Mouse (Mus musculus): ENCODE data around the gene 4930438A08Rik. TPM values are rescaled to one million over a fixed set of nuclear protein-coding genes. Genes with fewer than 3 reads are reported as not detected.
A peak's percentile ranks its signal among the peaks of the same experiment; 100 is the strongest.

4930438A08Rik gene
- polyA plus RNA-seq, 1 experiment from 2014 or later: 0.20 TPM

DNA sequence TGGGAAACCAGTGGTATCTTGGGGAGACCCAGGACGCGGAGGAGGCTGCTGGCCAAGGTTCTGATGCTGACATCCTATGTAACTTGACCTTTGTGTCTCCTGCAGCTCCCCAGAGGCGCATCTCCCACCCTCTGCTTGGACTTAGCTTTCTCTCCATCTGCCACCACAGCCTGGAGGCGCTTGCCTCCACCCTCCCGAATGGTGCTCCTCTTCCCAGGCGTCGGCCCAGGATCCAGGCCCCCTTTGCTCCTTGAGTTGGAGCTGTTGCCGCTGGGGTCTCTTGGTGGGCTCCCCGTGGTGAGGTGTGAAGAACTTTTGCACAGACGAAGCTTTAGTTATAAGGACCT is 56.5 kb downstream of the 4930438A08Rik start:
- H3K4me1 ChIP-seq (ENCODE audit: control insufficient read depth, insufficient read depth, low read length): no peaks in the 10 kb centered on the region
- DNase-seq (ENCODE audit: low spot score): no peak
- WGBS: 14% methylated on average over 10 of the region's 10 CpGs
- peak overlapping the region; percentile 66 for H3K4me2 ChIP-seq (ENCODE audit: low read depth, low read length)
- H3K4me3 ChIP-seq (ENCODE audit: low read depth, low read length): peak overlapping the region; percentile 72
- peak overlapping the region; percentile 71 for H3K9ac ChIP-seq (replicated peaks; ENCODE audit: low read length)
- no peaks in the 10 kb centered on the region; the same call in 1 of the 2 replicates for H3K36me3 ChIP-seq (replicated peaks; ENCODE audit: control insufficient read depth, insufficient read depth, low read depth, low read length)
- no peaks in the 10 kb centered on the region for H3K27me3 ChIP-seq (ENCODE audit: control insufficient read depth, insufficient read depth, low read length)
- ATAC-seq (replicated peaks; ENCODE audit: insufficient number of reproducible peaks, low FRiP score, low TSS enrichment, low read depth): no peak
- H3K9me3 ChIP-seq (replicated peaks; ENCODE audit: control insufficient read depth, low read length): no peaks in the 10 kb centered on the region
- H3K27ac ChIP-seq (replicated peaks; ENCODE audit: low read depth, low read length): no peak overlapping the region

- no peaks in the 10 kb centered on the region for H3K9me3 ChIP-seq (replicated peaks; ENCODE audit: control insufficient read depth, low read length)
- 86% methylated on average over 6 of the region's 6 CpGs for WGBS
- ATAC-seq (replicated peaks; ENCODE audit: insufficient number of reproducible peaks, low FRiP score, low TSS enrichment, low read depth) (no peak), DNase-seq (ENCODE audit: low spot score) (no peak)
- H3K9ac ChIP-seq (replicated peaks; ENCODE audit: low read length): peak overlapping the region; percentile 71; the same call in 1 of the 2 replicates
- H3K4me2 ChIP-seq (ENCODE audit: low read depth, low read length): peak overlapping the region; percentile 66
- no peak overlapping the region for H3K27ac ChIP-seq (replicated peaks; ENCODE audit: low read depth, low read length)
- peak overlapping the region; percentile 72 for H3K4me3 ChIP-seq (ENCODE audit: low read depth, low read length)
- H3K4me1 ChIP-seq (ENCODE audit: control insufficient read depth, insufficient read depth, low read length): no peaks in the 10 kb centered on the region
- H3K27me3 ChIP-seq (ENCODE audit: control insufficient read depth, insufficient read depth, low read length): no peaks in the 10 kb centered on the region
- no peaks in the 10 kb centered on the region; the same call in 1 of the 2 replicates for H3K36me3 ChIP-seq (replicated peaks; ENCODE audit: control insufficient read depth, insufficient read depth, low read depth, low read length)
These were observed 56.9 kb downstream of the 4930438A08Rik start for GRCm38 (mm10) chr11:58331546-58331945.

- ATAC-seq (replicated peaks; ENCODE audit: insufficient number of reproducible peaks, low FRiP score, low TSS enrichment, low read depth) (no peak), DNase-seq (ENCODE audit: low spot score) (no peak)
- Histone ChIP-seq H3K9ac (replicated peaks; ENCODE audit: low read length) (no peak overlapping the region), H3K4me3 (ENCODE audit: low read depth, low read length) (no peak overlapping the region), H3K27me3 (ENCODE audit: control insufficient read depth, insufficient read depth, low read length) (no peaks in the 10 kb centered on the region), H3K27ac (replicated peaks; ENCODE audit: low read depth, low read length) (no peak overlapping the region), H3K9me3 (replicated peaks; ENCODE audit: control insufficient read depth, low read length) (no peaks in the 10 kb centered on the region), H3K36me3 (replicated peaks; ENCODE audit: control insufficient read depth, insufficient read depth, low read depth, low read length) (no peaks in the 10 kb centered on the region; the same call in none of the 2 replicates), H3K4me1 (ENCODE audit: control insufficient read depth, insufficient read depth, low read length) (no peaks in the 10 kb centered on the region), H3K4me2 (ENCODE audit: low read depth, low read length) (no peak overlapping the region)
- WGBS: 72% methylated on average over 3 of the region's 3 CpGs
These were observed 60.1 kb downstream of the 4930438A08Rik start for GRCm38 (mm10) chr11:58334746-58335145.

Other genes starting within 250 kb of the 4930438A08Rik start
- not detected in 2 replicates for gene Gm12248, start 181.7 kb upstream of the 4930438A08Rik start, polyA plus RNA-seq (2014; fragmentation: Nextera tagmentation; extraction: Ambion mirVana)
- gene Cnot8, start 170.6 kb upstream of the 4930438A08Rik start, polyA plus RNA-seq (2014; fragmentation: Nextera tagmentation; extraction: Ambion mirVana): 110 and 114 TPM in 2 replicates
- gene Gemin5, start 106.3 kb upstream of the 4930438A08Rik start, polyA plus RNA-seq (2014; fragmentation: Nextera tagmentation; extraction: Ambion mirVana): 27.3 and 27.6 TPM in 2 replicates
- 132 and 146 TPM in 2 replicates for gene Mrpl22, start 103.1 kb upstream of the 4930438A08Rik start, polyA plus RNA-seq (2014; fragmentation: Nextera tagmentation; extraction: Ambion mirVana)
- gene Igtp, start 75.2 kb upstream of the 4930438A08Rik start, polyA plus RNA-seq (2014; fragmentation: Nextera tagmentation; extraction: Ambion mirVana): 2.3 and 2.5 TPM in 2 replicates
- 0.52 and 1.5 TPM in 2 replicates for gene Irgm2, start 75.2 kb upstream of the 4930438A08Rik start, polyA plus RNA-seq (2014; fragmentation: Nextera tagmentation; extraction: Ambion mirVana)
- 10.9 TPM in 2 replicates for gene Zfp692, start 32.3 kb downstream of the 4930438A08Rik start, polyA plus RNA-seq (2014; fragmentation: Nextera tagmentation; extraction: Ambion mirVana)
- 24.4 and 26.0 TPM in 2 replicates for gene Zfp672, start 55.5 kb downstream of the 4930438A08Rik start, polyA plus RNA-seq (2014; fragmentation: Nextera tagmentation; extraction: Ambion mirVana)
- gene Sh3bp5l, start 55.9 kb downstream of the 4930438A08Rik start, polyA plus RNA-seq (2014; fragmentation: Nextera tagmentation; extraction: Ambion mirVana): 21.0 and 22.5 TPM in 2 replicates
- not detected in 2 replicates for gene Lypd8, start 104.2 kb downstream of the 4930438A08Rik start, polyA plus RNA-seq (2014; fragmentation: Nextera tagmentation; extraction: Ambion mirVana)
- not detected in 2 replicates for gene 1810065E05Rik, start 146.3 kb downstream of the 4930438A08Rik start, polyA plus RNA-seq (2014; fragmentation: Nextera tagmentation; extraction: Ambion mirVana)
- not detected in 2 replicates for gene Gm12253, start 157.8 kb downstream of the 4930438A08Rik start, polyA plus RNA-seq (2014; fragmentation: Nextera tagmentation; extraction: Ambion mirVana)
- not detected in 2 replicates for gene Lypd9, start 178.1 kb downstream of the 4930438A08Rik start, polyA plus RNA-seq (2014; fragmentation: Nextera tagmentation; extraction: Ambion mirVana)
- gene Olfr30, start 187.5 kb downstream of the 4930438A08Rik start, polyA plus RNA-seq (2014; fragmentation: Nextera tagmentation; extraction: Ambion mirVana): not detected in 2 replicates
- gene Olfr332, start 217.8 kb downstream of the 4930438A08Rik start, polyA plus RNA-seq (2014; fragmentation: Nextera tagmentation; extraction: Ambion mirVana): not detected in 2 replicates
- gene Olfr331, start 227.8 kb downstream of the 4930438A08Rik start, polyA plus RNA-seq (2014; fragmentation: Nextera tagmentation; extraction: Ambion mirVana): not detected in 2 replicates

Data from embryonic facial prominence, embryonic 11.5 days (tissue).